ENCODE assay signal across 26 mouse cellular contexts in genomic region chrX:168403512-168403911, GRCm38 (mm10).
"Had no signal": no experiment of that assay in that cellular context is flagged by ENCODE, and none has a peak within 500 bp of the region (broad histone marks: within the 10 kb centered on the region; RNA-seq: fewer than 3 reads in every experiment).

No protein-coding gene starts in this region.

- H3K9me3 ChIP-seq: embryonic facial prominence, embryonic 10.5 days; embryonic facial prominence, embryonic 12.5 days; embryonic facial prominence, embryonic 13.5 days; embryonic facial prominence, embryonic 15.5 days; forebrain, embryonic 10.5 days; forebrain, embryonic 12.5 days; forebrain, embryonic 15.5 days; heart, embryonic 10.5 days had no signal

- H3K27ac ChIP-seq: embryonic facial prominence, embryonic 10.5 days; embryonic facial prominence, embryonic 12.5 days; embryonic facial prominence, embryonic 13.5 days; embryonic facial prominence, embryonic 15.5 days; forebrain, embryonic 10.5 days; forebrain, embryonic 12.5 days; forebrain, embryonic 15.5 days; gastrocnemius, adult 2 months; heart, adult 2 months; heart, embryonic 10.5 days had no signal

- H3K9ac ChIP-seq: embryonic facial prominence, embryonic 12.5 days; embryonic facial prominence, embryonic 13.5 days; embryonic facial prominence, embryonic 15.5 days; forebrain, embryonic 12.5 days; forebrain, embryonic 15.5 days; forebrain, postnatal 0 days had no signal

- H3K4me3 ChIP-seq: embryonic facial prominence, embryonic 10.5 days; embryonic facial prominence, embryonic 12.5 days; embryonic facial prominence, embryonic 13.5 days; embryonic facial prominence, embryonic 15.5 days; erythroblast, embryonic 14.5 days; forebrain, embryonic 10.5 days; forebrain, embryonic 12.5 days; forebrain, embryonic 15.5 days; gastrocnemius, adult 2 months; heart, adult 2 months; heart, embryonic 10.5 days had no signal

- ATAC-seq: forebrain, embryonic 14.5 days; forebrain, embryonic 15.5 days; forebrain, embryonic 16.5 days; forebrain, postnatal 0 days had no signal

- H3K27me3 ChIP-seq: embryonic facial prominence, embryonic 12.5 days; embryonic facial prominence, embryonic 15.5 days; forebrain, embryonic 12.5 days; forebrain, embryonic 15.5 days had no signal

- H3K4me2 ChIP-seq: embryonic facial prominence, embryonic 12.5 days; embryonic facial prominence, embryonic 13.5 days; embryonic facial prominence, embryonic 15.5 days; forebrain, embryonic 12.5 days; forebrain, embryonic 15.5 days had no signal

- H3K36me3 ChIP-seq: embryonic facial prominence, embryonic 10.5 days; embryonic facial prominence, embryonic 12.5 days; embryonic facial prominence, embryonic 13.5 days; embryonic facial prominence, embryonic 15.5 days; forebrain, embryonic 10.5 days; forebrain, embryonic 12.5 days; forebrain, embryonic 15.5 days; heart, embryonic 10.5 days had no signal

- H3K4me1 ChIP-seq: embryonic facial prominence, embryonic 10.5 days; embryonic facial prominence, embryonic 12.5 days; embryonic facial prominence, embryonic 13.5 days; embryonic facial prominence, embryonic 15.5 days; forebrain, embryonic 10.5 days; forebrain, embryonic 12.5 days; forebrain, embryonic 15.5 days; heart, embryonic 10.5 days had no signal

- DNase-seq: cerebellum, adult 9-11 months; cerebellum, postnatal 10 days; cerebellum, postnatal 14 days; cerebellum, postnatal 25 days; cerebellum, postnatal 36 days; embryo, embryonic 11 days; forebrain, postnatal 0 days; gastrocnemius, adult 2 months; gastrocnemius, postnatal 10 days; gastrocnemius, postnatal 14 days; gastrocnemius, postnatal 25 days; gastrocnemius, postnatal 36 days; heart, adult 11 months; heart, adult 18-20 months; heart, adult 2 months had no signal
